Mouse (Mus musculus) midbrain, embryonic 12.5 days (tissue): ENCODE measurements around the gene Gm10775. TPM values are rescaled to one million over a fixed set of nuclear protein-coding genes. Genes with fewer than 3 reads are reported as not detected.

ENCODE experiments used
- ATAC-seq: fragments of 200-750 bp; cut with Nextera tagmentation; 2 replicates; pipeline ENCODE4 v1.8.0; 2017; ENCODE audit warnings: low read depth, moderate TSS enrichment, moderate library complexity; ENCODE audit not compliant: low FRiP score
- H3K27ac ChIP-seq: fragments of 300-500 bp; sonication (generic); replicated peaks from 2 replicates; pipeline ENCODE4 v1.5.1; 2016; ENCODE audit warnings: mild to moderate bottlenecking
- H3K27me3 ChIP-seq: fragments of 300-500 bp; sonication (generic); 2 replicates; pipeline ENCODE4 v1.6.1; 2016; ENCODE audit warnings: mild to moderate bottlenecking
- H3K36me3 ChIP-seq: fragments of 300-500 bp; sonication (generic); 2 replicates; pipeline ENCODE4 v1.6.1; 2016
- H3K4me1 ChIP-seq: fragments of 300-500 bp; sonication (generic); 2 replicates; pipeline ENCODE4 v1.6.1; 2016
- H3K4me2 ChIP-seq: fragments of 300-500 bp; sonication (generic); replicated peaks from 2 replicates; pipeline ENCODE4 v1.6.1; 2016; ENCODE audit warnings: mild to moderate bottlenecking, moderate library complexity
- H3K4me3 ChIP-seq: fragments of 300-500 bp; sonication (generic); 2 replicates; pipeline ENCODE4 v1.5.1; 2016; ENCODE audit warnings: mild to moderate bottlenecking
- H3K9ac ChIP-seq: fragments of 300-500 bp; sonication (generic); replicated peaks from 2 replicates; pipeline ENCODE4 v1.6.1; 2016; ENCODE audit warnings: mild to moderate bottlenecking, moderate library complexity
- H3K9me3 ChIP-seq: fragments of 300-500 bp; sonication (generic); 2 replicates; pipeline ENCODE4 v1.6.1; 2016; ENCODE audit warnings: mild to moderate bottlenecking
- WGBS: fragments of 180-500 bp; shearing (Covaris S2); methylation state at CpG from one replicate; pipeline ENCODE4 v1.1.7; 2016; 5-methylcytosine and 5-hydroxymethylcytosine counted together
- polyA plus RNA-seq: library from polyadenylated mRNA; unstranded; fragments of >200 nt; fragmentation: Nextera tagmentation; extraction: Ambion mirVana; gene quantifications from 2 replicates; pipeline ENCODE4 v1.2.1, GENCODE M21; 2016

Gm10775 gene
- polyA plus RNA-seq = not detected in 2 replicates

DNA sequence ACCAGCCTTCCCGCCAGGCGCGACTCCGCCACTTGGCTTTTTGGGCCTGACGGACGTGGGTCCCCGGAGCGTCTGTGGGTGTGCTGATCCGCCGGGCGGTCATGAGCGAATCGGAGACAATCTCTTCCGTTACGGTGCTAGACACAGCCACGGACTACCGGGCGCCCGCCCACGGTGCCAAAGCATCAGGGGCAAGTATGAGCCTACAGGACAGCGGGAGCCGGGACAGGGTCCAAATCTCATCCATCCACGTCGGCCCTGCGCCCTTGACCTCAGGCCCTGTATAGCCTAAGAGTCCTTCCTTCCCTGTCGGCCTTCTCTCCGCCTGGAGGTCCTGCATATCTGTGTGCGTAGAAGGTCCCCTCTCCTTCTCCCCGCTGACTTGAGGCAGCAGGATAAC, at the start of gene Gm10775:
TSS of gene Gm10775 (plus strand) at position 301 of the 400 bp plus-strand sequence.
- H3K9ac ChIP-seq = no peak within 1 kb of the TSS
- peak within 1 kb of the TSS; percentile 35 for H3K4me2 ChIP-seq
- no peaks in the 10 kb centered on the region for H3K4me1 ChIP-seq
- no peak for ATAC-seq
- H3K27ac ChIP-seq = no peak within 1 kb of the TSS
- H3K9me3 ChIP-seq = peaks cover 72% of the 10 kb centered on the region
- H3K27me3 ChIP-seq = 0 out of 2 replicates have a peak, but pooled peaks cover 7% of the 10 kb centered on the region
- peaks cover 43% of the 10 kb centered on the region for H3K36me3 ChIP-seq
- H3K4me3 ChIP-seq = peak within 1 kb of the TSS; percentile 25
- WGBS = 43% methylated on average over 29 of the region's 29 CpGs

GRCm38 (mm10) chr13:65225945-65226344, 33.4 kb upstream of the Gm10775 start:
- H3K36me3 ChIP-seq = no peaks in the 10 kb centered on the region
- no peak overlapping the region for H3K9ac ChIP-seq
- H3K4me3 ChIP-seq = no peak overlapping the region
- no peaks in the 10 kb centered on the region for H3K27me3 ChIP-seq
- H3K4me1 ChIP-seq = no peaks in the 10 kb centered on the region
- no peak overlapping the region for H3K4me2 ChIP-seq
- ATAC-seq = no peak
- H3K9me3 ChIP-seq = 0 out of 2 replicates have a peak, but pooled peaks cover 6% of the 10 kb centered on the region
- no peak overlapping the region for H3K27ac ChIP-seq
- WGBS = 65% methylated on average over 6 of the region's 6 CpGs

GRCm38 (mm10) chr13:65226657-65227056, 32.7 kb upstream of the Gm10775 start:
- ATAC-seq = no peak
- WGBS = 87% methylated on average over 2 of the region's 2 CpGs
- H3K4me3 ChIP-seq = no peak overlapping the region

DNA sequence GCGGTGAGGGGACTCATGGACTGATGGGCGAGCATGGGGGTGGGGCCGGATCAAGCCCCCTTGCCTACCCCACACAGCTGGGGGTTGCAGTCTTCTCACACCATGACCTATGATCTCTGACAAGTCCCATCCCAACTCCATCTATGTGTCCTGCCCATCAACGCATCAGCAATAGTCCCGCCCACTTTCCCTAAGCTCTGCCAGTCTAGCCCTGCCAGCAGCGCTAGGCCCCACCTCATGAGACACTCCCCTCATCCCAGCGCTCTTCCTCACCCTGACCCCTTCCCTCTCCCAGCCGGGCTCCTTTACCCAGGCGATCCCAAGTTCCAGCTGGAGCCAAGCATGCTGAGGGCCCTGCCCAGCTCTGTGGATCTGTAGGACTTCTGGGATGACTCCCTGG, 22.1 kb upstream of the Gm10775 start:
- WGBS = 75% methylated on average over 9 of the region's 9 CpGs
- Histone ChIP-seq H3K27ac (no peak overlapping the region), H3K4me3 (no peak overlapping the region), H3K4me1 (peaks cover 9% of the 10 kb centered on the region), H3K36me3 (no peaks in the 10 kb centered on the region), H3K27me3 (no peaks in the 10 kb centered on the region), H3K4me2 (no peak overlapping the region), H3K9me3 (peaks cover 5% of the 10 kb centered on the region; the same call in 1 of the 2 replicates), H3K9ac (no peak overlapping the region)
- no peak for ATAC-seq

More at GRCm38 (mm10) chr13:65226657-65227056, 32.7 kb upstream of the Gm10775 start:
- H3K4me2 ChIP-seq = no peak overlapping the region
- no peaks in the 10 kb centered on the region for H3K4me1 ChIP-seq
- H3K9me3 ChIP-seq = 0 out of 2 replicates have a peak, but pooled peaks cover 6% of the 10 kb centered on the region
- no peaks in the 10 kb centered on the region for H3K36me3 ChIP-seq
- no peak overlapping the region for H3K27ac ChIP-seq
- no peak overlapping the region for H3K9ac ChIP-seq
- H3K27me3 ChIP-seq = no peaks in the 10 kb centered on the region

DNA sequence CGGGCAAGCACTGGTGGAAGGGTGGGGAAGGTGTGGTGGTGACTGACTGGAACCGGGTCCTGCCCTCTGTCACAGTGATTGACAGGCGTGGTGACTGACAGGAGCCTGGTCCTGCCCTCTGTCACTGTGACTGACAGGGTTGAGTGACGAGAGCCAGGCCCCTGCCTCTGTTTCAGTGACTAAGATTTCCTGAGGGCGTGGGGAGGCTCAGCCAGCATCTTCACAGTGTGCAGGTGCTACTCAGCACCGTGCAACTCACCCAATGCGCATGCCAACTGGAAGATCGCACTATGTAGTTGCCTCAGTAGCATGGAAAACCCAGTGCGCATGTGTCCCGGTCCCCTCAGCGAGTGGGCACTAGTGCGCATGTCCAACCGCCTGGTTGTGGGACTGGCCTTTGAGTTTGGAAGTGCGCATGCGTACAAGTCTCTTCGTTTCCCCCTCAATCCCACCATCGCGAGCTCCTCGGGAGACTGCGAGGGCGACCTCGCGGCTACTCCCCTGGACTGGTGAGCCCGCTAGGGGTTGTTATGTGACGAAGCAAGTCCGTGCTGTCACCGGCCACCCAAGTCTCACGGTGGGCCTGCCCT, 18.7 kb upstream of the Gm10775 start:
- Histone ChIP-seq H3K4me3 (peak overlapping the region; percentile 61), H3K4me2 (peak overlapping the region; percentile 98), H3K9me3 (peaks cover 28% of the 10 kb centered on the region), H3K27me3 (no peaks in the 10 kb centered on the region), H3K27ac (peak overlapping the region; percentile 87), H3K36me3 (peaks cover 14% of the 10 kb centered on the region), H3K4me1 (peaks cover 12% of the 10 kb centered on the region), H3K9ac (peak overlapping the region; percentile 75)
- under 1% methylated on average over 28 of the region's 28 CpGs for WGBS
- ATAC-seq = peak; percentile 93

DNA sequence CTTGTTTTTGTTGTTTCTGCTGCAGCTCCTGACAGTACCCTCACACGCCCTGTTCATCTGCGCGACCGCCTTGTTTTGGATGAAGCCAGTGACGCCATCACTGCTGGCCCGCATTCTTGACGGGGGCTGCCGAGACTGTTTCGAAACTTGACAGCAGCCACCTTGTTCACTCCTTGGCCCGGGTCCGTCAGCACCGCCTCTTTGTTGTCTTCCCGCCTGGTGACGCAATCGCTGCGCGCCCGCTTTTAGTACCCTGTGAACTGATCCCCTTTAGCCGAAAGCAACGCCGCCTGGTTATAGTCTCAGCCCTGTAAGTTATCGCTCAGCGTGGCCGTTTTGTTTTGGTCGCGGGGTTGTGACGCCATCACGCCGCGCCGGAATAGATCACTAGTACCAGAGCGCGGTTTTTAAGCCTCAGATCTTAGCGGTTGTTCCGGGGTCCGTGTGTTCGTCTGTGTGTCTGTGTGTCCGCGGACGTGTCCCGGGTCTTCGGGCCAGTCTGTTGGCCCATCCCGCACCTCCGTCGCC, 18.2 kb upstream of the Gm10775 start:
- H3K9me3 ChIP-seq = peaks cover 34% of the 10 kb centered on the region
- no peaks in the 10 kb centered on the region for H3K27me3 ChIP-seq
- WGBS = under 1% methylated on average over 45 of the region's 45 CpGs

GRCm38 (mm10) chr13:65241627-65242318, 17.6 kb upstream of the Gm10775 start:
- Histone ChIP-seq H3K9me3 (peaks cover 34% of the 10 kb centered on the region), H3K4me3 (peak overlapping the region; percentile 61), H3K4me2 (peak overlapping the region; percentile 98), H3K27me3 (no peaks in the 10 kb centered on the region), H3K4me1 (peaks cover 12% of the 10 kb centered on the region), H3K27ac (peak overlapping the region; percentile 87; the same call in 1 of the 2 replicates), H3K36me3 (peaks cover 19% of the 10 kb centered on the region), H3K9ac (peak overlapping the region; percentile 75)
- 4% methylated on average over 51 of the region's 51 CpGs for WGBS
- ATAC-seq = peak; percentile 31; the same call in 1 of the 2 replicates

More for the DNA sequence above, 18.2 kb upstream of the Gm10775 start:
- ATAC-seq = peak; percentile 84
- H3K4me1 ChIP-seq = peaks cover 12% of the 10 kb centered on the region
- peak overlapping the region; percentile 75 for H3K9ac ChIP-seq
- peaks cover 19% of the 10 kb centered on the region for H3K36me3 ChIP-seq
- H3K27ac ChIP-seq = peak overlapping the region; percentile 87
- peak overlapping the region; percentile 98 for H3K4me2 ChIP-seq
- peak overlapping the region; percentile 61 for H3K4me3 ChIP-seq

GRCm38 (mm10) chr13:65242319-65242787, 17.0 kb upstream of the Gm10775 start:
- 37% methylated on average over 27 of the region's 27 CpGs for WGBS
- Histone ChIP-seq H3K27me3 (no peaks in the 10 kb centered on the region), H3K9me3 (peaks cover 32% of the 10 kb centered on the region), H3K9ac (no peak overlapping the region), H3K36me3 (peaks cover 20% of the 10 kb centered on the region), H3K4me2 (peak overlapping the region; percentile 98), H3K4me3 (peak overlapping the region; percentile 61), H3K4me1 (peaks cover 12% of the 10 kb centered on the region), H3K27ac (no peak overlapping the region)
- ATAC-seq = no peak

DNA sequence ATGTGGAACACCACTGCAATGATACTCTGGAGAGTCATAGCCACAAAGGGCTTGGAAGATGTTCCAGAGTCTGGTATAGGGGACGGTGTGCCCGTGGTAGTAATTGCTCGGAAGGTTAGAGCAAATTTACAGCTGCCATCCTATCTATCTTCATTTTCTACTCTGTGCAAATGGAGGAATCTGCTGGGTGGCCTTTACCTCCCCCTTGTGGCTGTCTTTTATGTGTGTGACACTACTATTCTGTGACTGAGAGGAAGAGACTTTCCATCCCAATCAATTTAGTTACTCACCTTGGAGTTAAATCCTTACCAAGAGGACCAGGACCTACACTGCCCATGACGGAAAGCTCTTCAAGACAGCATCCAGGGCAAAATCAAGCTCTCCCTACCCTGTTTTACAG, 16.1 kb upstream of the Gm10775 start:
- Histone ChIP-seq H3K36me3 (peaks cover 27% of the 10 kb centered on the region), H3K4me1 (peaks cover 12% of the 10 kb centered on the region), H3K9me3 (peaks cover 39% of the 10 kb centered on the region), H3K9ac (no peak overlapping the region), H3K27me3 (no peaks in the 10 kb centered on the region), H3K27ac (no peak overlapping the region), H3K4me2 (no peak overlapping the region), H3K4me3 (no peak overlapping the region)
- no peak for ATAC-seq
- 92% methylated on average over 4 of the region's 4 CpGs for WGBS

GRCm38 (mm10) chr13:65258175-65258954, 974 bp upstream of the Gm10775 start:
- H3K27me3 ChIP-seq = 0 out of 2 replicates have a peak, but pooled peaks cover 7% of the 10 kb centered on the region
- peak overlapping the region; percentile 35 for H3K4me2 ChIP-seq
- ATAC-seq = peak; percentile 81
- peaks cover 66% of the 10 kb centered on the region for H3K9me3 ChIP-seq
- no peak overlapping the region for H3K9ac ChIP-seq
- H3K4me3 ChIP-seq = peak overlapping the region; percentile 25
- no peak overlapping the region for H3K27ac ChIP-seq
- H3K36me3 ChIP-seq = peaks cover 34% of the 10 kb centered on the region
- 27% methylated on average over 36 of the region's 36 CpGs for WGBS
- no peaks in the 10 kb centered on the region for H3K4me1 ChIP-seq

- ATAC-seq = no peak
- 0 out of 2 replicates have a peak, but pooled peaks cover 7% of the 10 kb centered on the region for H3K27me3 ChIP-seq
- no peak overlapping the region for H3K27ac ChIP-seq
- H3K36me3 ChIP-seq = peaks cover 58% of the 10 kb centered on the region
- peaks cover 89% of the 10 kb centered on the region for H3K9me3 ChIP-seq
- H3K9ac ChIP-seq = no peak overlapping the region
- no peak overlapping the region for H3K4me3 ChIP-seq
- no peak overlapping the region for H3K4me2 ChIP-seq
- H3K4me1 ChIP-seq = no peaks in the 10 kb centered on the region
- 98% methylated on average over 5 of the region's 5 CpGs for WGBS
Observed at GRCm38 (mm10) chr13:65262086-65262485, 2.7 kb downstream of the Gm10775 start.
